Mouse (Mus musculus) monocyte, adult 2 months (primary cell): Measurements from ENCODE around the gene Etnppl.

Experiments used
- DNase-seq, 2 experiments: peaks; one replicate each; pipeline ENCODE4 v3.0.0; 2022; ENCODE audit warnings: low spot score in 2 of 2, low read depth in 1 of 2

The Etnppl gene

GRCm38 (mm10) chr3:130617439-130617898 lies at the start of gene Etnppl:
TSS of gene Etnppl (plus strand) at chr3:130617448.
- DNase-seq = no peak

- no peak for DNase-seq
These were observed 48.7 kb upstream of the Etnppl start for GRCm38 (mm10) chr3:130568331-130569095.

- DNase-seq = no peak
These were observed 44.0 kb upstream of the Etnppl start for GRCm38 (mm10) chr3:130573243-130573642.

- no peak for DNase-seq
These were observed 42.6 kb upstream of the Etnppl start for GRCm38 (mm10) chr3:130574652-130575051.

GRCm38 (mm10) chr3:130576683-130577082 lies 40.6 kb upstream of the Etnppl start:
- DNase-seq = no peak

- DNase-seq = no peak
These were observed 37.7 kb upstream of the Etnppl start for GRCm38 (mm10) chr3:130579501-130579900.

GRCm38 (mm10) chr3:130581577-130581976 lies 35.7 kb upstream of the Etnppl start:
- no peak for DNase-seq

GRCm38 (mm10) chr3:130582903-130583664 lies 34.2 kb upstream of the Etnppl start:
- no peak for DNase-seq

- DNase-seq = no peak
These were observed 33.2 kb upstream of the Etnppl start for GRCm38 (mm10) chr3:130584007-130584406.

- DNase-seq = no peak
These were observed 22.2 kb upstream of the Etnppl start for GRCm38 (mm10) chr3:130595050-130595449.

- no peak for DNase-seq
These were observed 15.8 kb upstream of the Etnppl start for GRCm38 (mm10) chr3:130601491-130601890.

GRCm38 (mm10) chr3:130607924-130608323 lies 9.3 kb upstream of the Etnppl start:
- DNase-seq = no peak

GRCm38 (mm10) chr3:130614444-130614843 lies 2.8 kb upstream of the Etnppl start:
- DNase-seq = no peak

GRCm38 (mm10) chr3:130615625-130616024 lies 1.6 kb upstream of the Etnppl start:
- no peak for DNase-seq

GRCm38 (mm10) chr3:130620517-130621146 lies 3.4 kb downstream of the Etnppl start:
- no peak for DNase-seq

GRCm38 (mm10) chr3:130628358-130628757 lies 11.1 kb downstream of the Etnppl start:
- no peak for DNase-seq

- DNase-seq = no peak
These were observed 16.6 kb downstream of the Etnppl start for GRCm38 (mm10) chr3:130633859-130634258.

- no peak for DNase-seq
These were observed 29.0 kb downstream of the Etnppl start for GRCm38 (mm10) chr3:130646110-130646810.

- DNase-seq = no peak
These were observed 32.3 kb downstream of the Etnppl start for GRCm38 (mm10) chr3:130649569-130649968.

- no peak for DNase-seq
These were observed 43.4 kb downstream of the Etnppl start for GRCm38 (mm10) chr3:130660619-130661018.

- no peak for DNase-seq
These were observed 45.2 kb downstream of the Etnppl start for GRCm38 (mm10) chr3:130662496-130662895.
